In genomic region chr9:59266332-59266731, GRCm38 (mm10) we compare ENCODE assay signal across 11 mouse cellular contexts. TPM values are rescaled to one million over a fixed set of nuclear protein-coding genes. Genes with fewer than 3 reads are reported as not detected.
DNase-seq lines count a peak whose midpoint lies in the region; ATAC-seq and TF ChIP-seq lines count a peak whose summit lies in the region.
"Had no signal": no experiment of that assay in that cellular context is flagged by ENCODE, and none has a peak within 500 bp of the region (broad histone marks: within the 10 kb centered on the region; RNA-seq: fewer than 3 reads in every experiment).

No protein-coding gene starts in this region.

- DNase-seq in heart, postnatal 0 days (ENCODE audit: low spot score), result no peak
- DNase-seq in heart, embryonic 10.5 days (ENCODE audit: low spot score), result no peak
- DNase-seq in CH12.LX (ENCODE audit: extremely low read depth), result peak; percentile 64
- no peak for DNase-seq in brain, embryonic 14.5 days (ENCODE audit: low read depth)
- DNase-seq in lung, postnatal 14 days, result peak; percentile 39
- no peak for DNase-seq in layer of hippocampus, adult 11-12 months (ENCODE audit: low spot score)
- no peak for DNase-seq in hindbrain, embryonic 14.5 days (ENCODE audit: low spot score)
- no peak for DNase-seq in left cerebral cortex, postnatal 36 days (ENCODE audit: low spot score in 2 of 2)

- intact Hi-C loops in left cerebral cortex, postnatal 36 days (cut with DNase I), result loop anchor here (5.0 kb wide), 1 partner anchor 364 kb away; no protein-coding TSS in a partner anchor

- no peak for ATAC-seq in heart, postnatal 0 days (ENCODE audit: insufficient read depth, low read depth)
- no peak for ATAC-seq in hindbrain, embryonic 14.5 days (ENCODE audit: low FRiP score)

- H3K27ac ChIP-seq in heart, postnatal 0 days (ENCODE audit: low read depth), result no peak overlapping the region
- H3K27ac ChIP-seq in heart, embryonic 10.5 days, result no peak overlapping the region
- no peak overlapping the region for H3K27ac ChIP-seq in CH12.LX (ENCODE audit: insufficient read depth, low read depth)
- H3K27ac ChIP-seq in hindbrain, embryonic 14.5 days, result no peak overlapping the region
- H3K27ac ChIP-seq: forebrain, embryonic 12.5 days; hindbrain, embryonic 13.5 days; liver, embryonic 15.5 days had no signal

- TF ChIP-seq EP300 in heart, postnatal 0 days (IDR thresholded peaks at IDR 0.05; ENCODE audit: low read depth), result no peak
- TF ChIP-seq EP300 in CH12.LX (IDR thresholded peaks at IDR 0.05; ENCODE audit: low read length), result no peak

- peaks cover 8% of the 10 kb centered on the region; the same call in 1 of the 2 replicates for H3K4me1 ChIP-seq in heart, postnatal 0 days (ENCODE audit: control insufficient read depth, insufficient read depth)
- H3K4me1 ChIP-seq in heart, embryonic 10.5 days, result peaks cover 14% of the 10 kb centered on the region
- peaks cover 3 to 10% of the 10 kb centered on the region in 2 experiments for H3K4me1 ChIP-seq in CH12.LX (ENCODE audit: control insufficient read depth in 1 of 2, insufficient read depth in 2 of 2)
- peaks cover 8% of the 10 kb centered on the region; the same call in 1 of the 2 replicates for H3K4me1 ChIP-seq in hindbrain, embryonic 14.5 days (replicated peaks; ENCODE audit: control insufficient read depth, insufficient read depth, low read length)
- H3K4me1 ChIP-seq: forebrain, embryonic 12.5 days had no signal

- H3K79me2 ChIP-seq in CH12.LX (replicated peaks; ENCODE audit: control insufficient read depth, extremely low read depth, insufficient read depth, poor library complexity, severe bottlenecking), result no peaks in the 10 kb centered on the region

- in situ Hi-C loops in CH12.LX (cut with MboI; ENCODE audit: low pct_ligation_motif_present, low pct_unique_long_range_greater_than_20kb, low sequenced_read_pairs), result no loop called here

- H3K27me3 ChIP-seq in heart, postnatal 0 days (ENCODE audit: control insufficient read depth, insufficient read depth, low read length), result no peaks in the 10 kb centered on the region
- no peaks in the 10 kb centered on the region for H3K27me3 ChIP-seq in heart, embryonic 10.5 days (ENCODE audit: insufficient read depth, poor library complexity, severe bottlenecking)
- H3K27me3 ChIP-seq in CH12.LX (replicated peaks), result no peaks in the 10 kb centered on the region
- no peaks in the 10 kb centered on the region for H3K27me3 ChIP-seq in hindbrain, embryonic 14.5 days (ENCODE audit: control insufficient read depth, insufficient read depth, low read length)
- H3K27me3 ChIP-seq: forebrain, embryonic 12.5 days; hindbrain, embryonic 13.5 days had no signal

- H3K36me3 ChIP-seq in heart, postnatal 0 days (replicated peaks; ENCODE audit: control insufficient read depth, insufficient read depth, low read length), result no peaks in the 10 kb centered on the region
- no peaks in the 10 kb centered on the region for H3K36me3 ChIP-seq in heart, embryonic 10.5 days
- no peaks in the 10 kb centered on the region for H3K36me3 ChIP-seq in CH12.LX (replicated peaks in 1 of 2; ENCODE audit: control insufficient read depth in 1 of 2, insufficient read depth in 1 of 2, low read length in 1 of 2)
- no peaks in the 10 kb centered on the region for H3K36me3 ChIP-seq in hindbrain, embryonic 14.5 days (replicated peaks; ENCODE audit: control insufficient read depth, insufficient read depth)
- H3K36me3 ChIP-seq: forebrain, embryonic 12.5 days; hindbrain, embryonic 13.5 days; liver, embryonic 15.5 days had no signal

- H3K9me3 ChIP-seq in heart, postnatal 0 days (replicated peaks; ENCODE audit: control insufficient read depth, low read length), result no peaks in the 10 kb centered on the region
- H3K9me3 ChIP-seq in heart, embryonic 10.5 days, result no peaks in the 10 kb centered on the region
- H3K9me3 ChIP-seq in CH12.LX (replicated peaks; ENCODE audit: low read length), result no peaks in the 10 kb centered on the region
- H3K9me3 ChIP-seq in hindbrain, embryonic 14.5 days (ENCODE audit: control insufficient read depth, low read length), result no peaks in the 10 kb centered on the region
- H3K9me3 ChIP-seq: forebrain, embryonic 12.5 days; hindbrain, embryonic 13.5 days; liver, embryonic 15.5 days had no signal

- TF ChIP-seq POLR2A in CH12.LX (IDR thresholded peaks at IDR 0.05; ENCODE audit: low read depth, low read length), result no peak
- no peak for TF ChIP-seq POLR2A in brain, embryonic 14.5 days (IDR thresholded peaks at IDR 0.05; ENCODE audit: borderline replicate concordance, extremely low read depth, insufficient read depth, insufficient read length, poor library complexity, severe bottlenecking)

- WGBS in heart, postnatal 0 days, result 55% methylated on average over 6 of the region's 6 CpGs
- WGBS in heart, embryonic 10.5 days, result 60% methylated on average over 6 of the region's 6 CpGs
- 65% methylated on average over 6 of the region's 6 CpGs for WGBS in hindbrain, embryonic 14.5 days

- H3K4me2 ChIP-seq in heart, postnatal 0 days (ENCODE audit: low read depth, low read length), result no peak overlapping the region
- H3K4me2 ChIP-seq in CH12.LX (ENCODE audit: insufficient read depth, low read depth, poor library complexity, severe bottlenecking), result no peak overlapping the region; the same call in 1 of the 2 replicates
- no peak overlapping the region for H3K4me2 ChIP-seq in hindbrain, embryonic 14.5 days (replicated peaks)
- H3K4me2 ChIP-seq: forebrain, embryonic 12.5 days; hindbrain, embryonic 13.5 days; liver, embryonic 15.5 days had no signal

- no peak overlapping the region for H3K9ac ChIP-seq in heart, postnatal 0 days (replicated peaks; ENCODE audit: low read depth, low read length)
- H3K9ac ChIP-seq in CH12.LX (ENCODE audit: insufficient read depth, low read depth), result no peak overlapping the region
- H3K9ac ChIP-seq in hindbrain, embryonic 14.5 days, result no peak overlapping the region
- H3K9ac ChIP-seq: forebrain, embryonic 12.5 days; hindbrain, embryonic 13.5 days; liver, embryonic 15.5 days had no signal

- H3K4me3 ChIP-seq in heart, postnatal 0 days (ENCODE audit: low read depth, low read length), result no peak overlapping the region
- no peak overlapping the region for H3K4me3 ChIP-seq in heart, embryonic 10.5 days
- H3K4me3 ChIP-seq in CH12.LX (replicated peaks in 1 of 3; ENCODE audit: low read depth in 2 of 3, low read length in 2 of 3, poor library complexity in 1 of 3), result no peak overlapping the region
- H3K4me3 ChIP-seq in hindbrain, embryonic 14.5 days (replicated peaks; ENCODE audit: low read length), result no peak overlapping the region
- H3K4me3 ChIP-seq: forebrain, embryonic 12.5 days; hindbrain, embryonic 13.5 days; liver, embryonic 15.5 days had no signal

- TF ChIP-seq CTCF in heart, postnatal 0 days (IDR thresholded peaks at IDR 0.05; ENCODE audit: low read depth), result peak; percentile 25; the same call in 1 of the 2 replicates
- peak; percentile 62 to 70 for TF ChIP-seq CTCF in CH12.LX (conservative IDR thresholded peaks at IDR 0.05 in 1 of 2, IDR thresholded peaks at IDR 0.05 in 1 of 2; ENCODE audit: low read depth in 2 of 2, low read length in 2 of 2)
- TF ChIP-seq CTCF in brain, embryonic 14.5 days (IDR thresholded peaks at IDR 0.05; ENCODE audit: borderline replicate concordance, extremely low read depth, insufficient read depth, insufficient read length), result peak; percentile 26; the same call in 1 of the 2 replicates

- dilution Hi-C loops in CH12.LX (cut with MboI; ENCODE audit: extremely low pct_ligation_motif_present, extremely low pct_unique_long_range_greater_than_20kb, low sequenced_read_pairs), result no loop called here

- TF ChIP-seq RAD21 in CH12.LX (IDR thresholded peaks at IDR 0.05; ENCODE audit: low read depth, low read length), result peak; percentile 34

TF ChIP-seq in CH12.LX, 34 proteins besides CTCF, POLR2A, EP300 and RAD21:
- TF ChIP-seq ZMIZ1 (IDR thresholded peaks at IDR 0.05; ENCODE audit: low read depth, low read length), result no peak
- peak; percentile 49 for TF ChIP-seq SMC3 (IDR thresholded peaks at IDR 0.05; ENCODE audit: low read depth, low read length)

RNA-seq across cellular contexts. Expression of gene Adpgk, which starts 25.0 kb away (rescaled TPM):
- total RNA-seq in heart, postnatal 0 days (2014; rRNA removed; ENCODE audit: low replicate concordance), result 17.4 and 18.4 TPM in 2 replicates
- polyA plus RNA-seq in heart, postnatal 0 days (2015; fragmentation: Nextera tagmentation; extraction: Ambion mirVana), result 10.1 and 11.1 TPM in 2 replicates
- polyA plus RNA-seq in heart, embryonic 10.5 days (2016; fragmentation: Nextera tagmentation; extraction: Ambion mirVana), result 31.7 and 38.4 TPM in 2 replicates
- total RNA-seq in CH12.LX (2012; rRNA removed), result 41.3 and 45.2 TPM in 2 replicates
- 57.4 and 68.7 TPM in 2 replicates for total RNA-seq in CH12.LX (2014; rRNA removed)
- 43.6 and 48.4 TPM in 2 replicates for polyA plus RNA-seq in CH12.LX (2012; ENCODE audit: insufficient read length, low read depth)
- 17.6 and 20.7 TPM in 2 replicates for polyA plus RNA-seq in brain, embryonic 14.5 days (2012; rRNA removed)
- 26.8 and 27.5 TPM in 2 replicates for polyA plus RNA-seq in hindbrain, embryonic 14.5 days (2014; fragmentation: Nextera tagmentation; extraction: Ambion mirVana)
- total RNA-seq in left cerebral cortex, postnatal 36 days (2021), result 10 to 100 TPM; 14.8 to 16.2 TPM

Comparison
In these comparisons a context has a peak if more than half of its experiments do, and no peak if none do; other contexts are left out.
1. DNase-seq: peak in CH12.LX (single experiment) and lung, postnatal 14 days (single experiment); none in heart, postnatal 0 days (single experiment), heart, embryonic 10.5 days (single experiment), brain, embryonic 14.5 days (single experiment), layer of hippocampus, adult 11-12 months (single experiment), hindbrain, embryonic 14.5 days (single experiment) and left cerebral cortex, postnatal 36 days (0 of 2).
2. Peak in every context shown above with its lines, with median percentiles within 50 percentile points of each other: CTCF ChIP-seq.